Mouse (Mus musculus) cortical plate, adult 2 months (tissue): ENCODE measurements around the gene Mrpl34.

Experiments
- CTCF ChIP-seq: fragments of 200-500 bp; IDR thresholded peaks from 2 replicates; pipeline ENCODE4 v1.5.1; 2011; ENCODE audit warnings: mild to moderate bottlenecking, control low read depth, low read length; ENCODE audit not compliant: insufficient read depth; ENCODE audit errors: extremely low read depth
- POLR2A ChIP-seq: fragments of 200-500 bp; IDR thresholded peaks from 2 replicates; pipeline ENCODE4 v1.6.1; 2011; ENCODE audit warnings: mild to moderate bottlenecking, low read length, control low read depth; ENCODE audit not compliant: insufficient read depth; ENCODE audit errors: extremely low read depth

DNA sequence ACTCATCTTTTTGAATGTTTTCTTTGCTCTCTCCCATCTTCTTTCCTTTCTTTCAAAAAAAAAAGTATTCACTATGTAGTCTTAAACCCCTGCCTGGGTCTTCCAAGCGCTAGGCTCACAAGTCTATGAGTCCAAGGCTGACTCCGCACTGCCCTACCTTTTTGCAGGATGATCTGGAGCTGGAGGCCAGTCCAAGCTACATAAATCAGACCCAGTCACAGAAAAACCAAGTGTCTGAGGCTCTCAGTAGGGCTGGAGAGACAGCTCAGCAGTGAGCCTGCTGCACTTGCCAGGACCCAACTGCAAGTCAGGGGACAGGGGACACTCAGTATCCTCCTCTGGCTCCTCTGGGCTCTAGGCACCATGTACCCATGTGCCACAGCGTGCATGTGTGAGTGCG, 39.6 kb downstream of the Mrpl34 start:
- TF ChIP-seq CTCF (no peak), POLR2A (no peak)
